Mouse (Mus musculus): Measurements from ENCODE around the gene Usp6nl. TPM values are rescaled to one million over a fixed set of nuclear protein-coding genes. Genes with fewer than 3 reads are reported as not detected.

Usp6nl gene
- total RNA-seq, 4 experiments from 2014 or later: 12.0 to 16.0 (median 12.4) TPM

DNA sequence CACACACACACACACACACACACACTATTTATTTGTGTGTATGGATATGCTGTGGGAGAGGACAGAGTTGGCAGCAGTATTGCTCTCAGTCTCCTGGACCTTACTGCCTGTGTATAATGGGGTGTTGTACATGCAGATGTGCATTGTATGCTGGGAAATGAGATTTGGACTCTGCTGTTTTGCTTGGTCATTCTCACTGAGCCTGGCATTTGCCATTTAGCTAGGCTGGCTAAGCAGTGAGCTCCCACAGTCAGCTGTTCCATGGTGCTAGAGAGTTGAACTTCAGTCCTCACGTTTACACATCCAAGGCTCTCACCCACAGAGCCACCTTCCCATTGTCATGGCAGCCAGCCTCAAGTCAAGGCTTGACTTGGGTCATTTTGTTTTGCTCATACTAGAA lies 90.2 kb downstream of the Usp6nl start:
- DNase-seq (ENCODE audit: low spot score in 2 of 2): no peak

DNA sequence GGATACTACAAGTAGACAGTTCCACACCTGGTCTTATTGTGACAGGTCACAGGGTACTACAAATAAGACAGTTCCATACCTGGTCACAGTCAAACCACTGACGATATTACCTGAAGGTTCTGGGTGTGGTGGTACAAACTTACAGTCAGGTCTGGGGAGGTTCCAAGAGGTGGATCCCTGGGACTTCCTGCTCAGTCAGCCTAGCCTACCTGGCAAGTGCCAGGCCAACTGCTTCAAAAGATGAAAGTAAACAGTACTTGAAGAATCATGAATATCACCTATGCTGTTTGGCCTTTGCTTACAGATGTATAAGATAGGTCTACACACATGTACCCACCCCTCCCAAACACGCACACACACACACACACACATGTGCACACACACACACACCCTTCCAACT lies 91.3 kb downstream of the Usp6nl start:
- no peak for DNase-seq (ENCODE audit: low spot score in 2 of 2)

DNA sequence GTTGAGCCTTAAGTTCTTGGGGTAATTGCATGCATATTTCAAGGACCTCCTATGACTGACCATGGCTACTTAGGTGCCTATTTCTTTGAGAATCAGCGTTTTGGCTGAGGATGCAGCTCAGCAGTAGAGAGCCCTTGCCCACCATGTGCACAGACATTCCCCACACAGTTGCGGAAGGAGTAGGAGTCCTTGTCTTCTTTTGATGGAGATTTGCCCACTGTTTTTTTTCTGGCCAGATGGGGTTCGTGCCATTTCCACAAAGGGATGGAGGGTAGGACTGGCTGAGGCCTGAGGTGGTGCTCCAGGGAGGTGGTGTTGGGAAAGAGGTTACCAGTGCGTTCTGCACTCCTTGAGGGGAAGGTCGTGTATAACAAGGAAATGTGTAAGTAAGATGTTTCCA lies 91.9 kb downstream of the Usp6nl start:
- DNase-seq (ENCODE audit: low spot score in 2 of 2): no peak

DNA sequence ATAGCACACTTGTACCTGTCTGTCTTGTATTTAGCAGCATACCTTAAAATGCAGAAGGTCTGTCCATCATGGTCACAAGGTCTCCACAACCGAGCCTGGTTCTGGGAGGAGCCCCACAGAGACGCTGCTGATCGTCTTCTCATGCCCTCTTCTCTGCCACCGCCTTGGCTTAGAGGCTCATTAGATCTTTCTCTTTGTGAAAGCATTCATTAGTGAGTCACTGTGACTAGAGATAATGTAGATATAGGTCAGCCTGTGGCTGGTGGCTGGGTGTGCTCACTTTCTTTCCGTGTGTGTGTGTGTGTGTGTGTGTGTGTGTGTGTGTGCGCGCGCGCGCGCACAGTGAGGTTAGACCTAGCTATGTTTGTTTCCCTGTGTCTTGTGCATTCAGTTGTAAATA lies 94.7 kb downstream of the Usp6nl start:
- DNase-seq (ENCODE audit: low spot score in 2 of 2): no peak

DNA sequence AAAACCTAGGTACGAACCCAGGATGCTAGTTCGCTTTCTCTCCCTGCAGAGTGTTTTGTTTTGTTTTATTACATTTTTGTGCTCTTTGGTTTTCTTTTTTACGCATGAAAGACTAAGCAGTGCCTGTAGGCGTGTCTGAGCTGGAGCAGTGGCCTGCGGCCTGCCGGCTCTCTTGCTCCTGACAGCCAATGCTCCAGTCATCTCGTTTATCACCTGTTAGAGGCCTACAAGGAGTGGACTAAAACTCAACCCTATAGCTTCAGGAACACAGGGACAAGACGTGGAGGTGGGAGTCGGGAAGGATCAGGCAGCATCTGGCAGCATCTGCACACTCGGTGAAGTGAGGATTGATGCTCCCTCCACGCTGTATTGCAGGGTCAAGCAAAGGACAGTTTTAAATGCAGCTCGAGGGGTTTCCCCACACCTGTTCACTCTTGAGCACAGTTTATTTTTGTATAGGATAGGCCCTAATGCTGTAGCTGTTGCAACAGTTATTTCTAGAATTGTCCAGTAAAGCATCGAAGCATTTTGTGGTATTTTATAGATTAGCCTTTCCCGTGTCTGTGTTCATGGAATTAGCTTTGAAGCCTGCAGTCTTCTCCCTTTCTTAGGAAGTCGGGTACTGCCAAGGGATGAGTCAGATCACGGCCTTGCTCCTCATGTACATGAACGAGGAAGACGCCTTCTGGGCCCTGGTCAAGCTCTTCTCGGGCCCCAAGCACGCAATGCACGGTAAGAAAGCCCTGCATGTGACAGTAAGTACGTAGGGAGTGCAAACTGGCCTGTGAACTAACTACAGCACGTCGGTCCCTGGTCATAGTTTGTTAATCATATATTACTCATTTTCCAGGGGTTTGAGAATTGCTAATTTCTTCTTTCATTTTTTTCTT lies 101.4 kb downstream of the Usp6nl start:
- no peak for DNase-seq (ENCODE audit: low spot score in 2 of 2)

DNA sequence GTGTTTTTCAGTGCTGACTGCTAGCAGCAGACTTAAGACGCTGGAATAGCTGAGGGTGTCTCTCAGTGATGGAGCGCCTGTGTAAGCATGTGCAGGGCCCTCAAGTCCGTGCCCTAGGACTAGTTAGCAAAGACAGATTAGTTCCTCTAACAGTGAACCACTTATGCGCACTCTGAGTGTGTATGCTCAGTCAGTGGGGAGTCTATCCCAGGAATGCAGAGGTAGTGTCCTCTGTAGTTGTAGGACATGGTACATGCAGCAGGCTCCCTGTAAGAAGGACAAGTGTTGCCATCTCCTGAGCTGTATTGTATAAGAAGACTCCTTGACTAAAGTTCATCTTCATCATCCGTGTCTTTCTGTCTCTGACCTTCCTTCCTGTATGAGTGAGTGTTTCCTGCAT lies 102.4 kb downstream of the Usp6nl start:
- no peak for DNase-seq (ENCODE audit: low spot score in 2 of 2)

DNA sequence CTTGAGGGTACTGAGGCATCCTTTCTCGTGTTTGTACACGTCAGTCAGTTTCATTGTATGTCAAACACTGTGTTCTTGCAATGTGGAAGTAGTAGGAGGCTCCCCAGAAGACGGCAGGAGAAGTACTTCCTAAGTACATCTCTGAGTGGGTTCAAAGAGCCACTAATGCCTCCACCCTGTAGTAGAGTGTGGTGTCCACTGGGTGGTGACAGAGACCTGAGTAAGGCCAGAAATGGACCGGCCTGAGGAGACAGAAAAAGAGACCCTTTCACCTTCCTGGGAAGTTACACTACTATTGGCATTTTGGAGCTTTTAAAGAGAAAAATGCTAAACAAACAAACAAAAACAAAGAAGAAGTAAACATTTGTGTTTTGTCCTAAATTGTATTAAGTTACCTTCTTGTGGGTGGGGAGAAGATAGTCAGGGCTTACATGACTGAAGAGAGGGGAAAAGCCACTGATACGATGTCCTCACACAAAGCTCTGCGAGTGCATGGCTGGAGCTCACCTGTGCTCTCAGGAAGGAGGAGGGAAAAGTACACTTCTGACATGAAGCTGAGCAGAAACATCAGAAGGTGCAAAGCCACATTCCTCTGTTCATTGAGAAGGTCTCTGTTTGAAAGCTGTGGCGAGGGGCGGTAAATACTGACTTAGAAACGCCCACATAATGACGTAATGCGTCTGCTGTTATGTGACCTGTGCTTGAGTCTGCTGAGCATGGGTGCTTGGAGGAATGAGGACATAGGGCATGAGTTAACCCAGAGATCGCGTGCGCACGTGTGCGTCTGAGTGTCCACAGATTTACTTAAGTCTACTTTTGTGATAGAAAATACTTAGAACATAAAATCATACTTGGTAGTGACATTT lies 113.9 kb downstream of the Usp6nl start:
- peak in 1 of 2 experiments; percentile 60 for DNase-seq (ENCODE audit: low spot score in 2 of 2)

DNA sequence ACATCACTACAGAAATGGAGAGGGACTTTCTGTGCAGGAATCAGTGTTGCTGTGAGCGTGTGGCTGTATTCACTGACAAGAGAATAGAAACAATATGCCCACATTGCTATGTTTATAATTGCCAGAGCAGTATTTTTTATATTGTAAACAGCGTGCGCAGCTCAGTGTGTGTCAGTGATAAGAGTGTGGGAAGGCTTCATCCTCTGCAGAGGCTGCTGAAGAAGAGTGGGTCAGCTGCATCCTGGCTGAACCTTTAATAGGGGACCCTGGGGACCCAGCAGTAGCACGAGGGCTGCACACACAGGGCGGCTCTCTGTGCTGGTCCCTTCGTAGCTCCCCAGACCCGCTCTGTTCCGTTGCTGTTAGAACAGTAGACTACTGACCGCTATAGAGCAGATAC lies 119.2 kb downstream of the Usp6nl start:
- no peak for DNase-seq (ENCODE audit: low spot score in 2 of 2)

DNA sequence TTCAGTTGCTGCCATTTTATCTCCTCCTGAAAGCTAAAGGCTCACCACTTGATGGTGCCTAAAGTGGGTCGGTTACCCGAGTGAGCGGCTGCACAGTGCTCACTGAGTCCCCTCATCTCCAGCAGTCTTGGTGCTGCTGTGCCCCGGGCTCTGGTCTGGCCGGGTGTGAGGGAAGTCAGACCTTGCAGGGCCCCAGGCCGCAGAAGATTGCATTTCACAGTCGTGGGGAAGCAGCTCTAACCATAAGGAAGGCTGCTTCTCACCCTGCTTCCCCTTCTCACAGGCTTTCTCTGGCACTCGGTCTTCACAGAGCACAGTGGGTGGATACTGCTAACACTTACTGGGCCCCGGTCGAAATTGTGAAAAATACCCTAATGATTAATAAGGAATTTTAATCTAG lies 119.8 kb downstream of the Usp6nl start:
- DNase-seq (ENCODE audit: low spot score in 2 of 2): no peak

DNA sequence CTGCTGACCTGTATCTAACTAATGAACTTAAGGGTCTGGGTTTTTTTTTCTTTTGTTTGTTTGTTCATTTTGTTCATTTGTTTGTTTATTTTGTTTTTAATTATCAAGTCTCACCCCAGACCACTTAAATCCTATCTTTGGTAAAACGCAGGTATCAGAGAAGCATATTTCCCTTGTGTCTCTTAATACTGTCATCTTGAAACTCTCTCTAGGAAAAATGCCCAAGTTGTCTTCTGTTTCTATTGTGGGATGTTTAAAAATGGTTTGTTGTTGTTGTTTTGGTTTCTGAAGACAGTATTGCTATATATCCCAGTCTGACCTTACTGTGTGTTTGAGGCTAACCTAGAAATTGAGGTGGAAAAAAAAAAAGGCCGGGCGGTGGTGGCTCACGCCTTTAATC lies 121.5 kb downstream of the Usp6nl start:
- DNase-seq (ENCODE audit: low spot score in 2 of 2): no peak

DNA sequence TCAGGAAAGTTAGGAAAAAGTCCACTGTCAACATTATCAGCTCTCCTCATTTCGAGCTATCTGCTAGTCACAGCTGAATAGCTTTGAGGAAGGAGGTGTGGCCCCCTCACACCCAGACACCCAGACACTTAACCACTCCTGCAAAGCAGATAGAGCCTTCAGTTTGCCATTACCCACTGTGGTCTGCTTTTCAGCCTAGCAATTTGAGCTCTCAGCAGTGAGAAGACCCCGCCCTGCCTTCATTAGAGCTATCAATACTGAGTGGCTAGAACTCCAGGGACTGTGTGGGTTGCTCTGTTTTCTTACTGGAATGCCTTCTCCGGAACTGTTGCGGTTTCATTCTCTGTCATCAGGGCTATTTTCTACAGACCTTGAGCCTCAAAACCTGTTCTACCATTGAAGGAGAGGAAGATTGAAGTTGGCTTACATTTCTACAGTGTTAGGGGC lies 122.3 kb downstream of the Usp6nl start:
- no peak for DNase-seq (ENCODE audit: low spot score in 2 of 2)

DNA sequence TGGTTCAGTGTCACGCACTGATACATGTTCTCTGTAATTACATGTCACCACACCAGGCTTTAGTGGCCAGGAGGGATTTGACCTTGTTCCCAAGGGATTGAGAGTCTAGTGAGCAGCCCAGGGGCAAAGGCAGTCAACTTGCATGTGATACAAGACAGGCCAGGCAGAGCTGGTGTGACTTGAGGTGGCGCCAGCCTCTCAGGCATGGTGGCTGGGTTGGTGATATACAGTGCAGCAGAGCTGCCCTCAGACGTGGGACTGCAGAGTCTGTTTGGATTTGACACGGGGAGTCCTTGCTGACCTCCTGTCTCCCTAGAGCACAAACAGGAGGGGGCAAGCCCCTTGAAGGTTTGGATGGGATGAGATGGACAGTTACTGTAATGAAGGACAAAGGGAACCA lies 123.4 kb downstream of the Usp6nl start:
- DNase-seq (ENCODE audit: low spot score in 2 of 2): no peak

DNA sequence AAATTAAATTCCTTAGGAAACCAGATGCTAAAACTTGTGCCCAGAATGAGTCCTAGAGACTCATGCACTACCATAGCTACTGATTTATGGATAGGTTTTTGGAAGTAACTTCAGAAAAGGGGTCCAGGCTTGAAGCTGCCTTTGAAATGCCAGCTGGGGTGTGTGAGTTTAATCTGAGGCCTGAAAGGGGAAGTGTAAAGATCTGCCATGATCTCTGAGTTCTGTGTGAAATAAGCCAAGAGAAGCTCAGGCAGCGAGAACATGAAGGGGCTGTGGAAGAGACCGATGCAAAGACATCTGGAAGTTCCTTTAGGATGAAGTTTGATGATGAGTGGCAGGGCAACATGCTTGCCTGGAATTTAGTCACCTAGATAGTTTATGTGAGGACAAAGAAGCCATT lies 126.4 kb downstream of the Usp6nl start:
- DNase-seq (ENCODE audit: low spot score in 2 of 2): no peak

DNA sequence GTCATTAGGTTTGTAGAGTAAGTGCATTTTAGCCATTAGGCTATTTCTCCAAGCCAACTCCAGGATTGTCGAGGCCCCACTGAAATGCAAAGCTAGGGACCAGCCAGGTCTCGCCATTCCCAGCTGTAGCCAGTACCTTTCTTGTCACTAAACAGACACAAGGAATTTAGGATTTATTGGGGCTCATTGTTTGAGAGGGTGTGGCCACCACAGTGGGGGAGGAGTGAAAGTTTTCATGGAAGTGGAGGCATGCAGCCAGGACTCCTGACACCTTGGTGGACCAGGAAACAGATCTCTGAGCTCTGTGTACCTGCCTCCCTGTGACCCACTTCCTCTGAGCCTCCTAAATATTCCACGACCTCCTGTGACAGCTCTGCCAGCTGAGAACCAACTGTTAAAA lies 127.2 kb downstream of the Usp6nl start:
- no peak for DNase-seq (ENCODE audit: low spot score in 2 of 2)

DNA sequence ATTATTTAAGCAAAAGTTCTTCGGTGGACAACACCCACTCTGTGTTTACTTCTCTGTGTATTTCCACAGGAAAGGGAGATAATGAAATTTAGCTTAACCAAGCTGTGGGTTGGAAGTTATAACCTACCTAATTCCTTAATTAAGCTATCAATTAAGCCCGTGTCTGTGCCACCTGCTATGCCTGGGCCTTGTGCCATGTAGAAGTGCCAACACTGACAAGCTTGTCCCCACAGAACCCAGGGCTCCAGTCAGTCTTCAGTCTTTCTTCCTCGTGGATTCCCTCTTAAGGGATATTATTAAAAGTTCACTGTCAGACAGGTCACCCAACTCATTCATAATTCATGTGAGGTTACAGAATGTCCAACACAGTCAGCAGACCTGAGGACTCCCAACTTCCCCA lies 128.1 kb downstream of the Usp6nl start:
- no peak for DNase-seq (ENCODE audit: low spot score in 2 of 2)

DNA sequence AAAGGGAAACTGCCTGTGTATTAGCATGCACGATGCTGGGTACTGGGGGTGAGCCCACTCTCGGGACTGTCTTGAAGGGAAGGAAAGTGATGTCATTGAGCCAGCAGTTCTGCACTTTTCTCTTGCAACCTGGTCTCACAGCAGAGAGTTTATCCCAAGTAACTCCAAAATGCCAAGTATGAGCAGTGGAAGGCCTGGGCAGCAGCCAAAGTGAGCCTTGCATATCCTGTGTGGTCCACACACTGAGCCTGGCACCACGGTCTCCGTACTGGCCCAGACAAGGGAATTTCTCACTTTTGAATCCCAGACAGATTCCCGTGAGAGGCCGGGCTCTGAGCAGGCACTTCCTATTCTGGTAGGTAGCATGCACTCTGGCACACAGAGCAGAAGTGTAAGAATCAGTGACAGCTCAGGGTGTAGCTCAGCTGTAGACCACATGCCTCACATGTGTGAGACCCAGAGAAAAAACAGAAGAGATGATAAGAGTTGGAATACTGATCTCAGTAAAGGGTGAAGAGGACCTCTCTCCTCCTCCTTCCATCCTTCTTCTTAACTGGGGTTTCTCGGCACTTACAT lies 132.6 kb downstream of the Usp6nl start:
- DNase-seq (ENCODE audit: low spot score in 2 of 2): no peak

DNA sequence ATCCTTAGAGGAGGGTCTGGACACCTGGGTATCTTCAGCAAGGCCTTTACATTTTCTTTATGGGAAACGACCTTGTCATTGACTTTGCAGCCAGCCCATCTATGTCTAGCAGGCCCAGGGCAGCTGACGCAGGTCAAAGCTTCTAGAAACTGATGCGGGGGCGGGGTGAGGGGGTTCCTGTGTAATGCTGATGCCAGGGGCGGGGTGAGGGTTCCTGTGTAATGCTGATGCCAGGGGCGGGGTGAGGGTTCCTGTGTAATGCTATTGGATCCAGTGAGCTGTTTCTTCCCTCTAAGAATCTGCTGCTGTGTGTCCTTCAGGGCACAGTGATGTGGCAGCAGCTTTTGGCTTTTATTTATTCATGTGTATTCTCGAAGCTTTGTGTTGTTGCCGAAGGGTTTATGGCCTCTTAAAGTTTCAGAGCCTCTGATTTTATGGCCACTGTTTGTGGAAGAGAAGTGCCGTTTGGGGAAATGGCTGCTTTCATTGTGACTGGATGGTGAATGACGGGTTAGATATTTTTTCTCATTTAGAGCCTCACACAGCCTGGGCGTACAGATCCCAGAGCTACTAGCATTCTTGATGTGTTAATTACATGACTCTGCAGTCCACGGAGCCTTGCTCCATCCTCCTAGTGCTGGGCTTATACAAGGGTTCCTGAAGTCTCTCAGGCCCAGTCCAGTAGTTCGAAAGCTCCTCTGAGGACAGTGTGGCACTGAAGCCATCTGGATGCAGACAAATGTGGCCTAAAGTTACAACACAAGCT lies 137.0 kb downstream of the Usp6nl start:
- DNase-seq (ENCODE audit: low spot score in 2 of 2): no peak

DNA sequence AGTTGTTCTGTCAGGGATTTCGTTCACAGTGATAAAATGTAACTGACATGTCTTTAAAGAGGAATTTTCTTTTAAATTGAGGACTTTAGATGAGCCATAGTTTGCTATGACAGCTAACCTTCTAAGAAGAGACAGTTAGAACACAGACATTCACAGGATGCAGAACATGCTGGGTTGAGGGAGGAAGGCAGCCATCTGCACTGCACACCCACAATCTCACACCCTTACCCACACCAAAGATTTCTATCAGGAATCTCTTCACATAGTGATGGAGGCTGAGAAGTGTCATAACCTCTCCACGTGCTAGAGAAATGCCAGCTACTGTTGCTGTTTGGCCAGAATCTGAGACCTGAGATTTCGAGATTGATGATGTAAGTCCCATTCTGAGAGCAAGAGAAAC lies 139.8 kb downstream of the Usp6nl start:
- DNase-seq (ENCODE audit: low spot score in 2 of 2): no peak

DNA sequence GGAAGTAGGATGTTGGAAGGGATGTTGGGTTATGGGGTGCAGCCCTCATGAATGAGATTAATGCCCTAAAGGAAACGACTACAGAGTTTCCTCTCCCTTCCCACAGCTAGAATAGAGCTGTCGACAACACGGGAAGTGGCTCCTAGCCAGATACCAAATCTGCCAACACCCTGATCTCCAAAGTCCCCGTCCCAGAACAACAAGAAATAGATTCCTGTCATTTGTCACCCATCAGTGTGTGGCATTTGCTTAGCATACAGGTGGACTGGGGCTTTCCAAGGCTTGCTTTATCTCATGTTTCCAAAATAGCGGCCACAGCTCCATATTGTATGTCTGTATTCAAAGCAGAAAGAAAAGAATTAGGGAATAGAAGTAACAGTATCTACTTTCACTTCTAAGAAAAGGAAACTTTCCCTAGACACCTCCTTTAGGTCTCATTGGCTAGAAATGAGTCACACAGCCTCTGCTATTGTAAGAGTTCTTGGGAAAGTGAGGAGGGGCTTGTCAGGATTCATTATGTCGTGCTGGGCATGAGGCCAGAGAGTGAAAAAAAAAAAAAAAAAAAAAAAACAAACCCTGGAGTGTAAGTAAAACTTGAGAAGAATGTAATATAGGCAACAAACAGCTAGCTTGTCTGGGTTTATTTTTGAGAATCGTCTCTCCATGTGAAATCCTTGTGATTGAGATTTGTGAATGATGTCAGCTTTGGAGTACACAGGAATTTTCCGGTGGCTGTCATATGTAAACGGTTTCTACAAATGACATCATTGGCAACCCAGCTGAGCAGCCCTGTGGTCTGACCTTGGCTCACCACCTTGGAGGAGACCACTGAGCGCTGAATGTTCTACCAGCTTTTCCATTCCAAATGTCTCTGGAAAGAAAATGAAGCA lies 141.6 kb downstream of the Usp6nl start:
- no peak for DNase-seq (ENCODE audit: low spot score in 2 of 2)

DNA sequence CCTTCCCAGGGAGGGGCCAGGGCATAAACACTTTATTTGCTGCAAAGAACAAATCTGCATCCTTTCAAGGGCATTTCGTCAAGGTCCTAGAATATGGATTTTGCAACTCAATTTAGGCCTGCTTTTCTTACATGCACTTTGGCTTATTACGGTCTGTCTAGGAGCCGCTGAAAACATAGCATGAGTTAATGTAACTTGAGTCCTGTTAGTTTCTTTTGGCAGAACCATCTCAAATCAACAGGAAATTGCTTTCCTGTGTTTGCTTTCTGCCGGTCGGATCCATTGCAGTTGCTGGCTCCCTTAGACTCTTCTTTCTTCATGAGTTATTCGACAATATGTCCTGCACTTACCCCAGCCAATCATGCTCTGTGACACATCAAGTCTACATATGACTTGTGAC lies 143.9 kb downstream of the Usp6nl start:
- DNase-seq (ENCODE audit: low spot score in 2 of 2): no peak

All from layer of hippocampus, adult 8-10 months (tissue).